In genomic region chr2:61815583-61816313, GRCm38 (mm10) we compare ENCODE assay signal across 8 mouse cellular contexts. TPM values are rescaled to one million over a fixed set of nuclear protein-coding genes. Genes with fewer than 3 reads are reported as not detected.
DNase-seq lines count a peak whose midpoint lies in the region; ATAC-seq and TF ChIP-seq lines count a peak whose summit lies in the region.

No protein-coding gene starts in this region.

- H3K27me3 ChIP-seq in kidney, embryonic 15.5 days = peaks cover 86% of the 10 kb centered on the region
- peaks cover 85% of the 10 kb centered on the region for H3K27me3 ChIP-seq in forebrain, embryonic 10.5 days (ENCODE audit: poor library complexity, severe bottlenecking)
- H3K27me3 ChIP-seq in intestine, postnatal 0 days (replicated peaks; ENCODE audit: control insufficient read depth, insufficient read depth, low read length) = peaks cover 80% of the 10 kb centered on the region
- peaks cover 44% of the 10 kb centered on the region for H3K27me3 ChIP-seq in midbrain, embryonic 12.5 days

- peak; percentile 62 for ATAC-seq in kidney, embryonic 15.5 days (replicated peaks; ENCODE audit: low FRiP score)
- peak; percentile 46 for ATAC-seq in intestine, postnatal 0 days
- peak; percentile 64 for ATAC-seq in midbrain, embryonic 12.5 days (ENCODE audit: low FRiP score, low read depth)

- peaks cover 29% of the 10 kb centered on the region for H3K4me1 ChIP-seq in kidney, embryonic 15.5 days
- peaks cover 45% of the 10 kb centered on the region for H3K4me1 ChIP-seq in forebrain, embryonic 10.5 days
- peaks cover 5% of the 10 kb centered on the region; the same call in 1 of the 2 replicates for H3K4me1 ChIP-seq in intestine, postnatal 0 days (replicated peaks; ENCODE audit: control insufficient read depth, insufficient read depth, low read length)
- peaks cover 18% of the 10 kb centered on the region for H3K4me1 ChIP-seq in midbrain, embryonic 12.5 days

- WGBS in kidney, embryonic 15.5 days = 8% methylated on average over 60 of the region's 66 CpGs
- 3% methylated on average over 66 of the region's 66 CpGs for WGBS in forebrain, embryonic 10.5 days
- WGBS in intestine, postnatal 0 days = 16% methylated on average over 65 of the region's 66 CpGs
- 4% methylated on average over 62 of the region's 66 CpGs for WGBS in midbrain, embryonic 12.5 days

- no peak for TF ChIP-seq POLR2A in brain, embryonic 14.5 days (IDR thresholded peaks at IDR 0.05; ENCODE audit: borderline replicate concordance, extremely low read depth, insufficient read depth, insufficient read length, poor library complexity, severe bottlenecking)

- DNase-seq in kidney, adult 11 months = no peak
- DNase-seq in brain, embryonic 14.5 days (ENCODE audit: low read depth) = peak; percentile 91
- DNase-seq in forebrain, embryonic 10.5 days (ENCODE audit: extremely low spot score, low spot score) = peak; percentile 72
- DNase-seq in testis, postnatal 10 days (ENCODE audit: low spot score) = peak; percentile 52
- no peak for DNase-seq in MN1 (ENCODE audit: low spot score)

- H3K4me3 ChIP-seq in kidney, embryonic 15.5 days (replicated peaks) = peak overlapping the region; percentile 44
- H3K4me3 ChIP-seq in forebrain, embryonic 10.5 days = peak overlapping the region; percentile 47
- H3K4me3 ChIP-seq in intestine, postnatal 0 days (ENCODE audit: low read depth, low read length) = peak overlapping the region; percentile 42
- H3K4me3 ChIP-seq in midbrain, embryonic 12.5 days = peak overlapping the region; percentile 47

- H3K36me3 ChIP-seq in kidney, embryonic 15.5 days = no peaks in the 10 kb centered on the region
- H3K36me3 ChIP-seq in forebrain, embryonic 10.5 days (replicated peaks) = no peaks in the 10 kb centered on the region
- no peaks in the 10 kb centered on the region for H3K36me3 ChIP-seq in intestine, postnatal 0 days (ENCODE audit: control insufficient read depth, insufficient read depth)
- H3K36me3 ChIP-seq in midbrain, embryonic 12.5 days = no peaks in the 10 kb centered on the region

- peak overlapping the region; percentile 50 for H3K9ac ChIP-seq in kidney, embryonic 15.5 days
- no peak overlapping the region for H3K9ac ChIP-seq in intestine, postnatal 0 days (ENCODE audit: low read depth, low read length)
- peak overlapping the region; percentile 57 for H3K9ac ChIP-seq in midbrain, embryonic 12.5 days (replicated peaks)

- no peak overlapping the region for H3K27ac ChIP-seq in kidney, embryonic 15.5 days
- peak overlapping the region; percentile 86 for H3K27ac ChIP-seq in forebrain, embryonic 10.5 days
- no peak overlapping the region for H3K27ac ChIP-seq in intestine, postnatal 0 days (ENCODE audit: low read depth, low read length)
- H3K27ac ChIP-seq in midbrain, embryonic 12.5 days (replicated peaks) = peak overlapping the region; percentile 50

- no peak for TF ChIP-seq CTCF in brain, embryonic 14.5 days (IDR thresholded peaks at IDR 0.05; ENCODE audit: borderline replicate concordance, extremely low read depth, insufficient read depth, insufficient read length)
- TF ChIP-seq CTCF in intestine, postnatal 0 days (IDR thresholded peaks at IDR 0.05; ENCODE audit: low read depth) = peak; percentile 35; the same call in 1 of the 2 replicates

- H3K9me3 ChIP-seq in kidney, embryonic 15.5 days (replicated peaks) = no peaks in the 10 kb centered on the region
- H3K9me3 ChIP-seq in forebrain, embryonic 10.5 days = no peaks in the 10 kb centered on the region
- H3K9me3 ChIP-seq in intestine, postnatal 0 days (ENCODE audit: control insufficient read depth) = no peaks in the 10 kb centered on the region
- H3K9me3 ChIP-seq in midbrain, embryonic 12.5 days = no peaks in the 10 kb centered on the region

- H3K4me2 ChIP-seq in kidney, embryonic 15.5 days = peak overlapping the region; percentile 86
- peak overlapping the region; percentile 73 for H3K4me2 ChIP-seq in intestine, postnatal 0 days (replicated peaks; ENCODE audit: low read depth)
- H3K4me2 ChIP-seq in midbrain, embryonic 12.5 days (replicated peaks) = peak overlapping the region; percentile 68

RNA-seq across cellular contexts. Expression of gene Tbr1, which starts 13.0 kb away (rescaled TPM):
- 0.14 TPM in 1 of 2 replicates, not detected in the other for polyA plus RNA-seq in kidney, embryonic 15.5 days (2015; fragmentation: Nextera tagmentation; extraction: Ambion mirVana)
- polyA plus RNA-seq in brain, embryonic 14.5 days (2012; rRNA removed) = 33.8 and 60.1 TPM in 2 replicates
- 2.4 and 5.0 TPM in 2 replicates for polyA plus RNA-seq in forebrain, embryonic 10.5 days (2016; fragmentation: Nextera tagmentation; extraction: Ambion mirVana)
- polyA plus RNA-seq in intestine, postnatal 0 days (2015; fragmentation: Nextera tagmentation; extraction: Ambion mirVana) = not detected in 2 replicates
- polyA plus RNA-seq in midbrain, embryonic 12.5 days (2016; fragmentation: Nextera tagmentation; extraction: Ambion mirVana) = 1.5 and 4.0 TPM in 2 replicates

Comparison
In these comparisons a context has a peak if more than half of its experiments do, and no peak if none do; other contexts are left out.
1. H3K27ac ChIP-seq: peak in forebrain, embryonic 10.5 days (single experiment) and midbrain, embryonic 12.5 days (single experiment); none in kidney, embryonic 15.5 days (single experiment) and intestine, postnatal 0 days (single experiment).
2. DNase-seq: peak in brain, embryonic 14.5 days (single experiment), forebrain, embryonic 10.5 days (single experiment) and testis, postnatal 10 days (single experiment); none in kidney, adult 11 months (single experiment) and MN1 (single experiment).
3. Peak in every context shown above with its lines, with median percentiles within 50 percentile points of each other: ATAC-seq, H3K4me2 ChIP-seq and H3K4me3 ChIP-seq.